ENCODE assay signal across 7 mouse cellular contexts in genomic region chr1:178318389-178319184, GRCm38 (mm10). TPM values are rescaled to one million over a fixed set of nuclear protein-coding genes. Genes with fewer than 3 reads are reported as not detected.
DNase-seq lines count a peak whose midpoint lies in the region; ATAC-seq lines count a peak whose summit lies in the region.

Gene Cox20, plus strand, starts transcription at chr1:178319130.

- H3K9ac ChIP-seq in embryonic facial prominence, embryonic 12.5 days = peak within 1 kb of the TSS; percentile 85
- H3K9ac ChIP-seq in limb, embryonic 13.5 days = peak within 1 kb of the TSS; percentile 85
- peak within 1 kb of the TSS; percentile 91 for H3K9ac ChIP-seq in midbrain, embryonic 16.5 days (ENCODE audit: low read depth, low read length)

- peaks cover 16% of the 10 kb centered on the region for H3K4me1 ChIP-seq in embryonic facial prominence, embryonic 12.5 days
- H3K4me1 ChIP-seq in limb, embryonic 13.5 days = peaks cover 38% of the 10 kb centered on the region
- H3K4me1 ChIP-seq in midbrain, embryonic 16.5 days (ENCODE audit: control insufficient read depth, insufficient read depth, low read length) = peaks cover 33% of the 10 kb centered on the region

- no peaks in the 10 kb centered on the region for H3K9me3 ChIP-seq in embryonic facial prominence, embryonic 12.5 days
- no peaks in the 10 kb centered on the region for H3K9me3 ChIP-seq in limb, embryonic 13.5 days
- no peaks in the 10 kb centered on the region for H3K9me3 ChIP-seq in midbrain, embryonic 16.5 days (replicated peaks; ENCODE audit: control insufficient read depth, low read length, poor library complexity, severe bottlenecking)

- peak within 1 kb of the TSS; percentile 53 for H3K4me2 ChIP-seq in embryonic facial prominence, embryonic 12.5 days (replicated peaks)
- H3K4me2 ChIP-seq in limb, embryonic 13.5 days (replicated peaks) = peak within 1 kb of the TSS; percentile 78
- H3K4me2 ChIP-seq in midbrain, embryonic 16.5 days (ENCODE audit: low read length) = peak within 1 kb of the TSS; percentile 80

- H3K4me3 ChIP-seq in embryonic facial prominence, embryonic 12.5 days = peak within 1 kb of the TSS; percentile 57
- peak within 1 kb of the TSS; percentile 65 for H3K4me3 ChIP-seq in limb, embryonic 13.5 days
- H3K4me3 ChIP-seq in midbrain, embryonic 16.5 days (ENCODE audit: low read depth, low read length) = peak within 1 kb of the TSS; percentile 58

- DNase-seq in adrenal gland, postnatal 25 days = peak; percentile 98
- DNase-seq in heart, adult 18-20 months = peak; percentile 98
- DNase-seq in kidney, adult 8-10 months = peak; percentile 96 to 97
- DNase-seq in spleen, postnatal 10 days (ENCODE audit: low spot score in 2 of 2) = peak; percentile 98 to 99

- peaks cover 17% of the 10 kb centered on the region for H3K36me3 ChIP-seq in embryonic facial prominence, embryonic 12.5 days
- H3K36me3 ChIP-seq in limb, embryonic 13.5 days = peaks cover 30% of the 10 kb centered on the region
- peaks cover 14% of the 10 kb centered on the region; the same call in 1 of the 2 replicates for H3K36me3 ChIP-seq in midbrain, embryonic 16.5 days (ENCODE audit: control insufficient read depth, insufficient read depth, low read length)

- H3K27ac ChIP-seq in embryonic facial prominence, embryonic 12.5 days = peak within 1 kb of the TSS; percentile 99
- peak within 1 kb of the TSS; percentile 100 for H3K27ac ChIP-seq in limb, embryonic 13.5 days
- peak within 1 kb of the TSS; percentile 100 for H3K27ac ChIP-seq in midbrain, embryonic 16.5 days (ENCODE audit: low read length)

- ATAC-seq in embryonic facial prominence, embryonic 12.5 days (ENCODE audit: insufficient number of reproducible peaks, insufficient read depth, low FRiP score, low TSS enrichment) = peak; percentile 94
- ATAC-seq in limb, embryonic 13.5 days (ENCODE audit: low FRiP score, low read depth) = peak; percentile 95
- ATAC-seq in midbrain, embryonic 16.5 days = peak; percentile 96

- no peaks in the 10 kb centered on the region for H3K27me3 ChIP-seq in embryonic facial prominence, embryonic 12.5 days
- no peaks in the 10 kb centered on the region for H3K27me3 ChIP-seq in limb, embryonic 13.5 days
- no peaks in the 10 kb centered on the region for H3K27me3 ChIP-seq in midbrain, embryonic 16.5 days (ENCODE audit: control insufficient read depth, insufficient read depth, low read depth, low read length)

- under 1% methylated on average over 83 of the region's 83 CpGs for WGBS in embryonic facial prominence, embryonic 12.5 days
- under 1% methylated on average over 82 of the region's 83 CpGs for WGBS in limb, embryonic 13.5 days
- WGBS in midbrain, embryonic 16.5 days = under 1% methylated on average over 81 of the region's 83 CpGs

RNA-seq across cellular contexts. Expression of gene Cox20, which starts in this region (rescaled TPM):
- 115 and 123 TPM in 2 replicates for total RNA-seq in adrenal gland, postnatal 25 days (2021)
- 144 and 148 TPM in 2 replicates for polyA plus RNA-seq in embryonic facial prominence, embryonic 12.5 days (2016; fragmentation: Nextera tagmentation; extraction: Ambion mirVana)
- 100 to 1,000 TPM; 120 to 123 TPM for total RNA-seq in heart, adult 18-20 months (2021)
- polyA plus RNA-seq in limb, embryonic 13.5 days (2015; fragmentation: Nextera tagmentation; extraction: Ambion mirVana) = 133 and 135 TPM in 2 replicates
- polyA plus RNA-seq in midbrain, embryonic 16.5 days (2015; fragmentation: Nextera tagmentation; extraction: Ambion mirVana) = 100 and 120 TPM in 2 replicates

Comparison
In these comparisons a context has a peak if more than half of its experiments do, and no peak if none do; other contexts are left out.
1. Peak in every context shown above with its lines: DNase-seq, ATAC-seq, H3K4me3 ChIP-seq and H3K27ac ChIP-seq.